ENCODE assay signal across 23 mouse cellular contexts in the genomic region with DNA sequence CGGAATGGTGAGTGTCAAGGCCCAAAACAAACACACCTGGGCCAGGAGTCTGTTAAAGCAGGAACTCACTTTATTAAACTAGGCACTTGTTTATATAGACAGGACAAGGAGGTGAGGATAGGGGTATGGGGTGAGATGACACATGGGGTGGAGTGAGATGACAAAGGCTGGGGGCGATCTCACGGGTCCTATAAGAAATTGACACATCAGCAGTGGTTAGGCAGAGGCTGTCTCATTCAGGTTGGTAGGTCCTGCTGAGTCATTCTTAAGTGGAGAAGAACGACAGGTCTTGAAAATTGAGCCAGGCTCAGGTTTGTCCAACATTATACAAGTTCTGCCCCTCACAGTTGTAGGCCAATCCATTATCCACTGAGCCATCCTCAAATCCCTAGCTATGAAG. TPM values are rescaled to one million over a fixed set of nuclear protein-coding genes. Genes with fewer than 3 reads are reported as not detected.
DNase-seq lines count a peak whose midpoint lies in the region; ATAC-seq and TF ChIP-seq lines count a peak whose summit lies in the region.
"Had no signal": no experiment of that assay in that cellular context is flagged by ENCODE, and none has a peak within 500 bp of the region (broad histone marks: within the 10 kb centered on the region; RNA-seq: fewer than 3 reads in every experiment).

No protein-coding gene starts in this region.

- H3K79me2 ChIP-seq in CH12.LX (replicated peaks; ENCODE audit: control insufficient read depth, extremely low read depth, insufficient read depth, poor library complexity, severe bottlenecking): no peaks in the 10 kb centered on the region

- no peaks in the 10 kb centered on the region for H3K27me3 ChIP-seq in CH12.LX (replicated peaks)
- H3K27me3 ChIP-seq in forebrain, embryonic 16.5 days (replicated peaks; ENCODE audit: control insufficient read depth, insufficient read depth, low read length): no peaks in the 10 kb centered on the region
- H3K27me3 ChIP-seq: embryonic facial prominence, embryonic 12.5 days; forebrain, embryonic 13.5 days; forebrain, embryonic 15.5 days had no signal

- no peak overlapping the region for H3K4me2 ChIP-seq in CH12.LX (ENCODE audit: insufficient read depth, low read depth, poor library complexity, severe bottlenecking)
- H3K4me2 ChIP-seq in forebrain, embryonic 16.5 days (ENCODE audit: low read length): no peak overlapping the region
- H3K4me2 ChIP-seq: embryonic facial prominence, embryonic 12.5 days; forebrain, embryonic 13.5 days; forebrain, embryonic 15.5 days had no signal

- no peaks in the 10 kb centered on the region for H3K36me3 ChIP-seq in CH12.LX (replicated peaks in 1 of 2; ENCODE audit: control insufficient read depth in 1 of 2, insufficient read depth in 1 of 2, low read length in 1 of 2)
- H3K36me3 ChIP-seq in forebrain, embryonic 16.5 days (ENCODE audit: control insufficient read depth, insufficient read depth): no peaks in the 10 kb centered on the region
- H3K36me3 ChIP-seq: embryonic facial prominence, embryonic 10.5 days; embryonic facial prominence, embryonic 12.5 days; forebrain, embryonic 15.5 days had no signal

- H3K9me3 ChIP-seq in CH12.LX (replicated peaks; ENCODE audit: low read length): no peaks in the 10 kb centered on the region
- H3K9me3 ChIP-seq in forebrain, embryonic 16.5 days (ENCODE audit: control insufficient read depth, low read length): no peaks in the 10 kb centered on the region
- H3K9me3 ChIP-seq: embryonic facial prominence, embryonic 10.5 days; embryonic facial prominence, embryonic 12.5 days; forebrain, embryonic 13.5 days; forebrain, embryonic 15.5 days had no signal

- H3K4me1 ChIP-seq in CH12.LX (ENCODE audit: control insufficient read depth in 1 of 2, insufficient read depth in 2 of 2): peaks cover 0 to 7% of the 10 kb centered on the region in 2 experiments; a peak in 2 of 4 replicates
- no peaks in the 10 kb centered on the region for H3K4me1 ChIP-seq in forebrain, embryonic 16.5 days (replicated peaks; ENCODE audit: control insufficient read depth, insufficient read depth, low read length)
- H3K4me1 ChIP-seq: embryonic facial prominence, embryonic 10.5 days; embryonic facial prominence, embryonic 12.5 days; forebrain, embryonic 13.5 days; forebrain, embryonic 15.5 days had no signal

- peak; percentile 42; the same call in 1 of the 2 replicates for ATAC-seq in common myeloid progenitor, adult 5-6 weeks (replicated peaks; ENCODE audit: low read depth, poor library complexity, severe bottlenecking)
- no peak for ATAC-seq in forebrain, embryonic 16.5 days
- ATAC-seq: activated CD4-positive, CD25-positive, alpha-beta regulatory T cell, adult 4 months; CD4-positive, CD25-positive, alpha-beta regulatory T cell, adult 4 months; forebrain, embryonic 13.5 days; forebrain, embryonic 15.5 days; Patski had no signal

- DNase-seq in 416B (ENCODE audit: low read depth) (peak; percentile 78), CH12.LX (ENCODE audit: extremely low read depth) (peak; percentile 59)
- no peak for DNase-seq in cerebellum, postnatal 4 days (ENCODE audit: low spot score in 2 of 2)
- DNase-seq in right cerebral cortex, adult 2 months (ENCODE audit: low spot score in 2 of 2): no peak
- no peak for DNase-seq in gastrocnemius, adult 18-20 months (ENCODE audit: low spot score)
- DNase-seq: adrenal gland, adult 8-10 months; adrenal gland, postnatal 14 days; adrenal gland, postnatal 36 days; B cell, adult 2 months; cerebellum, adult 11-12 months; cerebellum, adult 2 months; cerebellum, adult 9-10 months; cerebellum, postnatal 10 days; cerebellum, postnatal 25 days had no signal

- in situ Hi-C loops in CH12.LX (cut with MboI; ENCODE audit: low pct_ligation_motif_present, low pct_unique_long_range_greater_than_20kb, low sequenced_read_pairs): loop anchor here (25.0 kb wide), 1 partner anchor 466 kb away; no protein-coding TSS in a partner anchor

- TF ChIP-seq POLR2A in CH12.LX (IDR thresholded peaks at IDR 0.05; ENCODE audit: low read depth, low read length): no peak

- no peak overlapping the region for H3K27ac ChIP-seq in CH12.LX (ENCODE audit: insufficient read depth, low read depth)
- no peak overlapping the region for H3K27ac ChIP-seq in forebrain, embryonic 16.5 days (ENCODE audit: low read length)
- H3K27ac ChIP-seq: embryonic facial prominence, embryonic 10.5 days; embryonic facial prominence, embryonic 12.5 days; forebrain, embryonic 13.5 days; forebrain, embryonic 15.5 days had no signal

- H3K9ac ChIP-seq in CH12.LX (ENCODE audit: insufficient read depth, low read depth): no peak overlapping the region
- H3K9ac ChIP-seq in forebrain, embryonic 16.5 days (replicated peaks; ENCODE audit: low read depth, low read length): no peak overlapping the region
- H3K9ac ChIP-seq: embryonic facial prominence, embryonic 12.5 days; forebrain, embryonic 13.5 days; forebrain, embryonic 15.5 days had no signal

- no peak overlapping the region for H3K4me3 ChIP-seq in CH12.LX (replicated peaks in 1 of 3; ENCODE audit: low read depth in 2 of 3, low read length in 2 of 3, poor library complexity in 1 of 3)
- no peak overlapping the region for H3K4me3 ChIP-seq in forebrain, embryonic 16.5 days (replicated peaks; ENCODE audit: low read length)
- H3K4me3 ChIP-seq: embryonic facial prominence, embryonic 10.5 days; embryonic facial prominence, embryonic 12.5 days; forebrain, embryonic 13.5 days; forebrain, embryonic 15.5 days had no signal

- dilution Hi-C loops in CH12.LX (cut with MboI; ENCODE audit: extremely low pct_ligation_motif_present, extremely low pct_unique_long_range_greater_than_20kb, low sequenced_read_pairs): no loop called here

- TF ChIP-seq RAD21 in CH12.LX (IDR thresholded peaks at IDR 0.05; ENCODE audit: low read depth, low read length): no peak

- no peak for TF ChIP-seq CTCF in CH12.LX (conservative IDR thresholded peaks at IDR 0.05 in 1 of 2, IDR thresholded peaks at IDR 0.05 in 1 of 2; ENCODE audit: low read depth in 2 of 2, low read length in 2 of 2)

- WGBS in forebrain, embryonic 16.5 days: 75% methylated on average over 4 of the region's 4 CpGs

- no peak for TF ChIP-seq EP300 in CH12.LX (IDR thresholded peaks at IDR 0.05; ENCODE audit: low read length)

TF ChIP-seq in CH12.LX, 34 proteins besides CTCF, POLR2A, EP300 and RAD21:
- TF ChIP-seq GABPA (IDR thresholded peaks at IDR 0.05; ENCODE audit: insufficient replicate concordance, low read depth, low read length): no peak
- TF ChIP-seq E2F4 (IDR thresholded peaks at IDR 0.05; ENCODE audit: insufficient replicate concordance, low read depth, low read length): no peak
- no peak for TF ChIP-seq TBP (conservative IDR thresholded peaks at IDR 0.05; ENCODE audit: low read depth, low read length)
- no peak for TF ChIP-seq NRF1 (IDR thresholded peaks at IDR 0.05; ENCODE audit: low read depth, low read length)
- no peak for TF ChIP-seq KAT2A (IDR thresholded peaks at IDR 0.05; ENCODE audit: insufficient replicate concordance, low read length)
- no peak for TF ChIP-seq PAX5 (IDR thresholded peaks at IDR 0.05; ENCODE audit: low read length)
- no peak for TF ChIP-seq ZC3H11A (IDR thresholded peaks at IDR 0.05; ENCODE audit: low read depth, low read length)
- no peak for TF ChIP-seq MEF2A (IDR thresholded peaks at IDR 0.05; ENCODE audit: borderline replicate concordance, low read depth, low read length)
- no peak for TF ChIP-seq CHD1 (IDR thresholded peaks at IDR 0.05; ENCODE audit: low read depth, low read length)

RNA-seq across cellular contexts. Expression of a gene that starts 43.4 kb away (rescaled TPM):
- total RNA-seq in CH12.LX (2012; rRNA removed): 9.0 and 14.4 TPM in 2 replicates
- total RNA-seq in CH12.LX (2014; rRNA removed): 21.6 and 30.2 TPM in 2 replicates
- 27.8 and 32.7 TPM in 2 replicates for polyA plus RNA-seq in CH12.LX (2012; ENCODE audit: insufficient read length, low read depth)
- 13.6 and 20.0 TPM in 2 replicates for total RNA-seq in common myeloid progenitor, adult 5-6 weeks (2017)
- 7.8 and 7.9 TPM in 2 replicates for polyA plus RNA-seq in forebrain, embryonic 16.5 days (2015; fragmentation: Nextera tagmentation; extraction: Ambion mirVana)
- 10 to 100 TPM; 14.6 to 19.4 TPM for total RNA-seq in gastrocnemius, adult 18-20 months (2021)

Comparison
In these comparisons a context has a peak if more than half of its experiments do, and no peak if none do; other contexts are left out.
1. DNase-seq: peak in 416B (single experiment) and CH12.LX (single experiment); none in cerebellum, postnatal 4 days (0 of 2), right cerebral cortex, adult 2 months (0 of 2) and gastrocnemius, adult 18-20 months (single experiment).